31 mouse cellular contexts compared by ENCODE assay signal in genomic region chr5:24792961-24793360, GRCm38 (mm10). TPM values are rescaled to one million over a fixed set of nuclear protein-coding genes. Genes with fewer than 3 reads are reported as not detected.
DNase-seq lines count a peak whose midpoint lies in the region; ATAC-seq lines count a peak whose summit lies in the region.
"Had no signal": no experiment of that assay in that cellular context is flagged by ENCODE, and none has a peak within 500 bp of the region (broad histone marks: within the 10 kb centered on the region; RNA-seq: fewer than 3 reads in every experiment).

No protein-coding gene starts in this region.

- no peaks in the 10 kb centered on the region for H3K9me3 ChIP-seq in hindbrain, embryonic 14.5 days (ENCODE audit: control insufficient read depth, low read length)
- H3K9me3 ChIP-seq in hindbrain, embryonic 13.5 days, result no peaks in the 10 kb centered on the region
- H3K9me3 ChIP-seq: embryonic facial prominence, embryonic 10.5 days; embryonic facial prominence, embryonic 13.5 days; forebrain, embryonic 12.5 days; forebrain, embryonic 15.5 days; heart, embryonic 13.5 days had no signal

- H3K4me3 ChIP-seq in hindbrain, embryonic 14.5 days (replicated peaks; ENCODE audit: low read length), result no peak overlapping the region
- H3K4me3 ChIP-seq in hindbrain, embryonic 13.5 days, result no peak overlapping the region
- H3K4me3 ChIP-seq: embryonic facial prominence, embryonic 10.5 days; embryonic facial prominence, embryonic 13.5 days; erythroblast, embryonic 14.5 days; forebrain, embryonic 12.5 days; forebrain, embryonic 15.5 days; gastrocnemius, adult 2 months; heart, embryonic 13.5 days had no signal

- peak; percentile 12 for DNase-seq in hindbrain, embryonic 14.5 days (ENCODE audit: low spot score)
- DNase-seq in spleen, postnatal 4 days (ENCODE audit: low spot score in 2 of 2), result peak; percentile 10 to 32
- no peak for DNase-seq in spleen, postnatal 14 days (ENCODE audit: low spot score in 2 of 2)
- DNase-seq in layer of hippocampus, adult 18-20 months (ENCODE audit: low spot score in 2 of 2), result no peak
- DNase-seq: adrenal gland, adult 2 months; adrenal gland, postnatal 14 days; cerebellum, adult 11-12 months; cerebellum, adult 8-10 months; cerebellum, postnatal 10 days; cerebellum, postnatal 36 days; embryo, embryonic 11 days; gastrocnemius, adult 2 months; gastrocnemius, postnatal 14 days; heart, adult 18-20 months; heart, postnatal 14 days; heart, postnatal 4 days had no signal

- no peaks in the 10 kb centered on the region for H3K27me3 ChIP-seq in hindbrain, embryonic 14.5 days (ENCODE audit: control insufficient read depth, insufficient read depth, low read length)
- no peaks in the 10 kb centered on the region for H3K27me3 ChIP-seq in hindbrain, embryonic 13.5 days
- H3K27me3 ChIP-seq: embryonic facial prominence, embryonic 13.5 days; forebrain, embryonic 12.5 days; forebrain, embryonic 15.5 days; heart, embryonic 13.5 days had no signal

- 78% methylated on average over 7 of the region's 7 CpGs for WGBS in hindbrain, embryonic 14.5 days
- WGBS in hindbrain, embryonic 13.5 days, result 79% methylated on average over 7 of the region's 7 CpGs

- H3K27ac ChIP-seq in hindbrain, embryonic 14.5 days, result no peak overlapping the region
- no peak overlapping the region for H3K27ac ChIP-seq in hindbrain, embryonic 13.5 days
- H3K27ac ChIP-seq: embryonic facial prominence, embryonic 10.5 days; embryonic facial prominence, embryonic 13.5 days; forebrain, embryonic 12.5 days; forebrain, embryonic 15.5 days; gastrocnemius, adult 2 months; heart, embryonic 13.5 days had no signal

- ATAC-seq in hindbrain, embryonic 14.5 days (ENCODE audit: low FRiP score), result no peak
- ATAC-seq in hindbrain, embryonic 13.5 days (ENCODE audit: low FRiP score), result no peak
- ATAC-seq in monocyte, adult 5-6 weeks (replicated peaks; ENCODE audit: insufficient number of reproducible peaks, low FRiP score, low TSS enrichment, poor library complexity, severe bottlenecking), result 0 out of 2 replicates have a peak, but pooled peaks have one; percentile 17
- ATAC-seq: CD4-positive, CD25-positive, alpha-beta regulatory T cell, adult 4 months; forebrain, embryonic 15.5 days; hindbrain, embryonic 16.5 days had no signal

- no peak overlapping the region for H3K9ac ChIP-seq in hindbrain, embryonic 14.5 days
- H3K9ac ChIP-seq in hindbrain, embryonic 13.5 days, result no peak overlapping the region
- H3K9ac ChIP-seq: embryonic facial prominence, embryonic 13.5 days; forebrain, embryonic 12.5 days; forebrain, embryonic 15.5 days; heart, embryonic 13.5 days had no signal

- no peak overlapping the region for H3K4me2 ChIP-seq in hindbrain, embryonic 14.5 days (replicated peaks)
- H3K4me2 ChIP-seq in hindbrain, embryonic 13.5 days, result no peak overlapping the region
- H3K4me2 ChIP-seq: embryonic facial prominence, embryonic 13.5 days; forebrain, embryonic 12.5 days; forebrain, embryonic 15.5 days; heart, embryonic 13.5 days had no signal

- no peaks in the 10 kb centered on the region for H3K36me3 ChIP-seq in hindbrain, embryonic 14.5 days (replicated peaks; ENCODE audit: control insufficient read depth, insufficient read depth)
- no peaks in the 10 kb centered on the region for H3K36me3 ChIP-seq in hindbrain, embryonic 13.5 days
- H3K36me3 ChIP-seq: embryonic facial prominence, embryonic 10.5 days; embryonic facial prominence, embryonic 13.5 days; forebrain, embryonic 12.5 days; forebrain, embryonic 15.5 days; heart, embryonic 13.5 days had no signal

- no peaks in the 10 kb centered on the region for H3K4me1 ChIP-seq in hindbrain, embryonic 14.5 days (replicated peaks; ENCODE audit: control insufficient read depth, insufficient read depth, low read length)
- H3K4me1 ChIP-seq in hindbrain, embryonic 13.5 days (replicated peaks), result no peaks in the 10 kb centered on the region; the same call in 1 of the 2 replicates
- H3K4me1 ChIP-seq: embryonic facial prominence, embryonic 10.5 days; forebrain, embryonic 12.5 days; forebrain, embryonic 15.5 days; heart, embryonic 13.5 days had no signal

RNA-seq across cellular contexts. Expression of gene Crygn, which starts 35.2 kb away (rescaled TPM):
- 2.1 and 3.0 TPM in 2 replicates for polyA plus RNA-seq in hindbrain, embryonic 14.5 days (2014; fragmentation: Nextera tagmentation; extraction: Ambion mirVana)
- 1.0 and 2.1 TPM in 2 replicates for polyA plus RNA-seq in hindbrain, embryonic 13.5 days (2015; fragmentation: Nextera tagmentation; extraction: Ambion mirVana)
- 21.0 TPM in 1 of 3 replicates, not detected in the others for total RNA-seq in monocyte, adult 5-6 weeks (2017)
- 1 to 10 TPM; 1.0 to 1.5 TPM for total RNA-seq in layer of hippocampus, adult 18-20 months (2021)
- total RNA-seq: gastrocnemius, adult 2 months; gastrocnemius, postnatal 4 days; heart, adult 18-20 months; heart, postnatal 4 days; MEL had no signal
- polyA plus RNA-seq: adrenal gland, adult 2 months; brain, embryonic 14.5 days; C2C12; erythroblast, embryonic 14.5 days; forebrain, embryonic 12.5 days; hindbrain, embryonic 11.5 days had no signal

RNA-seq across cellular contexts. Expression of gene Rheb, which starts 49.5 kb away (rescaled TPM):
- 235 and 245 TPM in 2 replicates for polyA plus RNA-seq in hindbrain, embryonic 14.5 days (2014; fragmentation: Nextera tagmentation; extraction: Ambion mirVana)
- polyA plus RNA-seq in hindbrain, embryonic 13.5 days (2015; fragmentation: Nextera tagmentation; extraction: Ambion mirVana), result 227 TPM in 2 replicates
- total RNA-seq in monocyte, adult 5-6 weeks (2017), result 87.8 to 119 TPM (median 116 TPM) in 3 replicates
- total RNA-seq in layer of hippocampus, adult 18-20 months (2021), result 100 to 1,000 TPM; 113 to 119 TPM

Comparison
In these comparisons a context has a peak if more than half of its experiments do, and no peak if none do; other contexts are left out.
1. DNase-seq: peak in hindbrain, embryonic 14.5 days (single experiment) and spleen, postnatal 4 days (2 of 2); none in spleen, postnatal 14 days (0 of 2) and layer of hippocampus, adult 18-20 months (0 of 2).